Mouse (Mus musculus) megakaryocyte, embryonic 14.5 days (primary cell): ENCODE measurements at regions not wholly inside any gene's neighbourhood (a gene's known extent, or its start where the extent isn't known, plus 50 kb on each side); places are given as distances from the start of the nearest gene placed in this dataset.

ENCODE experiments used
- FLI1 ChIP-seq: IDR thresholded peaks from 2 replicates; pipeline ENCODE4 v1.6.1; 2012; ENCODE audit warnings: low read length, inconsistent platforms, mixed read lengths
- GATA1 ChIP-seq: IDR thresholded peaks from 3 replicates; pipeline ENCODE4 v1.6.1; 2012; ENCODE audit warnings: mixed read lengths, low read length, inconsistent platforms, borderline replicate concordance

DNA sequence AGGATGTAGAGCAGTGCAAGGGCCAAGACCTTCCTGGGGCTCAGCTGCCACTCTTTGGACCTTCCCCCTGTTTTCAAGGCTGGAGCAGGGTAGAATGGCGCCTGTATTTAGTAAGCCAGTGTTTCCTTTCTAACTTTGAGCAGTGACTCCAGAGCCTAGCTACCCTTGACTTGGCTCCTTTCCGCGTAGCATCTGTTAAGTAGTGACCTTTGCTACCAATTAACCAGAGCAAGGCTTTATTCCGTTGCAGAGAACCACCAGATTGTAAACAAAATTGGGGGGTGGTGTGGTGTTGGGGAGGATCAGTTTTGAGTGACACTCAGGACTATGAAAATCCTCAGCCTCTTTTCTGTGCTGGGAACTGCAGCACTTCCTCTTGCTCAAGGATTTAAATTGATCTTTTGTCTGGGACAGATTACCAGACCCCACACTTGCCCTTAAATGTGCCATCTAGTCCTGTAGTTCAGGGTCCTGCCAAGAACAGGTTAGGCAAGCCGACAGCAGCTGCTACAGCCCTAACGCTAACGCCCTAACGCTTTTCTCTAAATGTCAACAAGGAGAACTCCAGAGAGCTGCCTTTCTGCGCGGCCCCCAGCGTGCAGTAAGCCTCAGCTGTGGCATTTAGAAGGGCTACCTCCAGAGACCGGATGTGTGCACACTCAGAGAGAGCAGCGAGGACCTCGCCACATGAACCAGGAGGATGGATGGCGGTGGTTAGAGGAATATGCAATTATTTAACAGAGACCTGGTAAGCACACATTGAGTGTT is 59.9 kb upstream of the Fut8 start:
- TF ChIP-seq GATA1 (no peak), FLI1 (no peak)
